Mouse (Mus musculus): ENCODE results near the gene Tnfrsf17.

- TF ChIP-seq CTCF (IDR thresholded peaks at IDR 0.05; ENCODE audit: control insufficient read depth, insufficient read depth, low read length) (no peak), POLR2A (IDR thresholded peaks at IDR 0.05; ENCODE audit: borderline replicate concordance, control insufficient read depth, low read depth, low read length) (no peak)
These were observed 9.9 kb upstream of the Tnfrsf17 start for GRCm38 (mm10) chr16:11303741-11304140.

Data from bone marrow, adult 2 months (tissue).